Comparison of ENCODE assay signal across 10 mouse cellular contexts in the genomic region with DNA sequence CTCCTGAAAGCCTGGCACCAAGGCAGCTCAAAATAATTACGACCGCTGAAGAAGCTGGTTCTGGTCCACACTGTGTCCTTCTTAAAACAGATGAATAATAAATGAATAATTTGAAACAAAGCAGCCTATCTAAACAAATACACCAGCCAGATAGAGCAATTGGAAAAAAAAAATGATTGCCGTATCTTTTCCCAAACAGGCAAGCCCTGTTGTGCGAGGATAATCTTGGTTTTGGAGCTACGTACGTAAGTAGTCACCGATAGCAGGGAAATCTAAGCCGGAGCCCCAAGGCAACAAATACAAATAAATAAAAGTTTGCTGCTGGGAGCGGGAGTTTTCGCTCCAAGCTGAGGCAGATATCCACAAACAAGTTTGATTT. TPM values are rescaled to one million over a fixed set of nuclear protein-coding genes. Genes with fewer than 3 reads are reported as not detected.
DNase-seq lines count a peak whose midpoint lies in the region; ATAC-seq lines count a peak whose summit lies in the region.
"Had no signal": no experiment of that assay in that cellular context is flagged by ENCODE, and none has a peak within 500 bp of the region (broad histone marks: within the 10 kb centered on the region; RNA-seq: fewer than 3 reads in every experiment).

No protein-coding gene starts in this region.

- WGBS in liver, embryonic 11.5 days: 26% methylated on average over 10 of the region's 10 CpGs
- WGBS in forebrain, embryonic 13.5 days: 14% methylated on average over 10 of the region's 10 CpGs
- 14% methylated on average over 10 of the region's 10 CpGs for WGBS in limb, embryonic 13.5 days
- WGBS in neural tube, embryonic 15.5 days: 18% methylated on average over 10 of the region's 10 CpGs

- peak overlapping the region; percentile 76 for H3K4me2 ChIP-seq in liver, embryonic 11.5 days
- H3K4me2 ChIP-seq in forebrain, embryonic 13.5 days: peak overlapping the region; percentile 88
- H3K4me2 ChIP-seq in limb, embryonic 13.5 days (replicated peaks): peak overlapping the region; percentile 88
- H3K4me2 ChIP-seq in neural tube, embryonic 15.5 days: peak overlapping the region; percentile 72

- no peak for DNase-seq in liver, embryonic 11.5 days (ENCODE audit: low spot score)
- DNase-seq in liver: no peak
- DNase-seq in thymus, postnatal 4 days: no peak
- DNase-seq in cerebellum, adult 9-10 months: no peak
- DNase-seq in spleen, adult 12 weeks (ENCODE audit: low spot score): no peak
- DNase-seq: right cerebral cortex, postnatal 25 days had no signal

- ATAC-seq in liver, embryonic 11.5 days (replicated peaks; ENCODE audit: low FRiP score): no peak
- no peak for ATAC-seq in forebrain, embryonic 13.5 days
- no peak for ATAC-seq in limb, embryonic 13.5 days (ENCODE audit: low FRiP score, low read depth)
- no peak for ATAC-seq in neural tube, embryonic 15.5 days (ENCODE audit: low FRiP score)

- 0 out of 2 replicates have a peak overlapping the region, but pooled peaks have one; percentile 34 for H3K4me3 ChIP-seq in liver, embryonic 11.5 days (ENCODE audit: low read depth, low read length)
- H3K4me3 ChIP-seq in forebrain, embryonic 13.5 days: peak overlapping the region; percentile 43
- H3K4me3 ChIP-seq in limb, embryonic 13.5 days: peak overlapping the region; percentile 52
- peak overlapping the region; percentile 43 for H3K4me3 ChIP-seq in neural tube, embryonic 15.5 days (replicated peaks)

- H3K9me3 ChIP-seq in liver, embryonic 11.5 days (ENCODE audit: control insufficient read depth, low read length): no peaks in the 10 kb centered on the region
- no peaks in the 10 kb centered on the region for H3K9me3 ChIP-seq in forebrain, embryonic 13.5 days (replicated peaks)
- H3K9me3 ChIP-seq in limb, embryonic 13.5 days: no peaks in the 10 kb centered on the region
- H3K9me3 ChIP-seq in neural tube, embryonic 15.5 days (replicated peaks): no peaks in the 10 kb centered on the region

- no peak overlapping the region for H3K27ac ChIP-seq in liver, embryonic 11.5 days (ENCODE audit: low read depth, low read length)
- H3K27ac ChIP-seq in forebrain, embryonic 13.5 days: no peak overlapping the region
- H3K27ac ChIP-seq in limb, embryonic 13.5 days: no peak overlapping the region
- no peak overlapping the region for H3K27ac ChIP-seq in neural tube, embryonic 15.5 days (replicated peaks)

- no peak overlapping the region for H3K9ac ChIP-seq in liver, embryonic 11.5 days (ENCODE audit: low read depth, low read length)
- H3K9ac ChIP-seq in forebrain, embryonic 13.5 days: no peak overlapping the region
- H3K9ac ChIP-seq in limb, embryonic 13.5 days: peak overlapping the region; percentile 63
- H3K9ac ChIP-seq in neural tube, embryonic 15.5 days (replicated peaks): peak overlapping the region; percentile 15

- no peaks in the 10 kb centered on the region for H3K36me3 ChIP-seq in liver, embryonic 11.5 days (ENCODE audit: control insufficient read depth, insufficient read depth, low read length)
- H3K36me3 ChIP-seq in forebrain, embryonic 13.5 days (ENCODE audit: poor library complexity, severe bottlenecking): no peaks in the 10 kb centered on the region
- no peaks in the 10 kb centered on the region for H3K36me3 ChIP-seq in limb, embryonic 13.5 days
- H3K36me3 ChIP-seq in neural tube, embryonic 15.5 days: no peaks in the 10 kb centered on the region

- peaks cover 31% of the 10 kb centered on the region for H3K27me3 ChIP-seq in liver, embryonic 11.5 days (replicated peaks; ENCODE audit: control insufficient read depth, insufficient read depth, low read length)
- H3K27me3 ChIP-seq in forebrain, embryonic 13.5 days: peaks cover 32% of the 10 kb centered on the region
- H3K27me3 ChIP-seq in limb, embryonic 13.5 days: peaks cover 31% of the 10 kb centered on the region
- peaks cover 25% of the 10 kb centered on the region for H3K27me3 ChIP-seq in neural tube, embryonic 15.5 days (replicated peaks)
- H3K27me3 ChIP-seq: Patski had no signal

- peaks cover 4% of the 10 kb centered on the region; the same call in 1 of the 2 replicates for H3K4me1 ChIP-seq in liver, embryonic 11.5 days (replicated peaks; ENCODE audit: control insufficient read depth, insufficient read depth, low read length)
- peaks cover 20% of the 10 kb centered on the region for H3K4me1 ChIP-seq in forebrain, embryonic 13.5 days
- peaks cover 15% of the 10 kb centered on the region; the same call in 1 of the 2 replicates for H3K4me1 ChIP-seq in limb, embryonic 13.5 days
- peaks cover 15% of the 10 kb centered on the region for H3K4me1 ChIP-seq in neural tube, embryonic 15.5 days

RNA-seq across cellular contexts. Expression of a gene that starts 0.8 kb away (rescaled TPM):
- polyA plus RNA-seq in liver, embryonic 11.5 days (2014; fragmentation: Nextera tagmentation; extraction: Ambion mirVana): 0.23 and 0.25 TPM in 2 replicates
- polyA plus RNA-seq in forebrain, embryonic 13.5 days (2015; fragmentation: Nextera tagmentation; extraction: Ambion mirVana): not detected in 2 replicates
- polyA plus RNA-seq in limb, embryonic 13.5 days (2015; fragmentation: Nextera tagmentation; extraction: Ambion mirVana): 10.0 and 12.3 TPM in 2 replicates
- polyA plus RNA-seq in neural tube, embryonic 15.5 days (2015; fragmentation: Nextera tagmentation; extraction: Ambion mirVana): 0.47 and 8.4 TPM in 2 replicates

Comparison
In these comparisons a context has a peak if more than half of its experiments do, and no peak if none do; other contexts are left out.
1. H3K9ac ChIP-seq: peak in limb, embryonic 13.5 days (single experiment) and neural tube, embryonic 15.5 days (single experiment); none in liver, embryonic 11.5 days (single experiment) and forebrain, embryonic 13.5 days (single experiment).
2. Peak in every context shown above with its lines, with median percentiles within 50 percentile points of each other: H3K4me2 ChIP-seq and H3K4me3 ChIP-seq.